Mouse (Mus musculus) small intestine, adult 2 months (tissue): Measurements from ENCODE around the gene Psme2.

ENCODE experiments used
- CTCF ChIP-seq: fragments of 200-500 bp; IDR thresholded peaks from 2 replicates; pipeline ENCODE4 v1.5.1; 2012; ENCODE audit warnings: low read depth, mild to moderate bottlenecking, control low read depth, inconsistent platforms, low read length, moderate library complexity, mixed read lengths; ENCODE audit not compliant: insufficient replicate concordance, insufficient read length; ENCODE audit errors: extremely low read depth
- POLR2A ChIP-seq: fragments of 200-500 bp; IDR thresholded peaks from 2 replicates; pipeline ENCODE4 v1.6.1; 2012; ENCODE audit warnings: low read depth, mild to moderate bottlenecking, control low read depth, inconsistent platforms, low read length, moderate library complexity

DNA sequence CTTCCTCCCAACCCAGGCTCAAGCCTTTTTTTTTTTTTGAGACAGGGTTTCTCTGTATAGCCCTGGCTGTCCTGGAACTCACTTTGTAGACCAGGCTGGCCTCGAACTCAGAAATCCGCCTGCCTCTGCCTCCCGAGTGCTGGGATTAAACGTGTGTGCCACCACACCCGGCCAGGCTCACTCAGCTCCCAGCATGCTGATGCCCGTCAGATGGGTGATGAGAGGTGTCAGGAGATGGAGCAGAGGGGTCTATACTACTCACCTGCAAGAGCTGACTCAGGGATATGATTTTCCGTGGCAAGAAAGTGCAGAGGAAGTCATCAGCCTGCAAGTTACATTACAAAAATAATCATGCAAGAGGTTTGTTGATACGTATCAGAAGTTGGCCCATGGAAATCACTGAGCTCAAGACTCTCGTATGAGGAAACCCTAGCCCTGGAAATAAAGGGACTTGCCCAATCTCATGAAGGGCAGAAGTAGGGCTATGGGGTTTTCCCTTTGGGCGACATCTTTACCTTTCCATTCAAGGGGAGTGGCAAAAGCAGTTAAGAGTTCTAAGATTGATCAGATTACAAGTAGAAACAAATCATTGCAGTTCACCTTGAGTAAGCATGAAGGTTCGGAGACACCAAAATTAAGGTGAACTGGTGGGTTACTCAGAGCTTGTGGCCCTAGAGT, 1.0 kb downstream of the Psme2 start:
- TF ChIP-seq CTCF (no peak), POLR2A (no peak)
